Mouse (Mus musculus): Measurements from ENCODE around the gene Traf3ip3.

Traf3ip3 gene

GRCm38 (mm10) chr1:193129321-193129720 lies 72.2 kb downstream of the Traf3ip3 start:
- CTCF ChIA-PET: interaction anchor here (0.6 to 0.7 kb wide), 2 partner anchors 10 to 91 kb away, joined by 3 read pairs; no protein-coding TSS in a partner anchor

- CTCF ChIA-PET: no interaction called here
Observed at GRCm38 (mm10) chr1:193128055-193128454, 73.4 kb downstream of the Traf3ip3 start.

- CTCF ChIA-PET: interaction anchor here (0.6 to 0.7 kb wide), 2 partner anchors 15 to 132 kb away, joined by 4 to 10 read pairs; no protein-coding TSS in a partner anchor
Observed at GRCm38 (mm10) chr1:193125835-193126234, 75.7 kb downstream of the Traf3ip3 start.

Measured in spleen, embryonic (tissue).